Mouse (Mus musculus): ENCODE data around the gene Dnah14. TPM values are rescaled to one million over a fixed set of nuclear protein-coding genes. Genes with fewer than 3 reads are reported as not detected.
"Not testable (repeated sequence)": the region's sequence is repeated elsewhere in the genome, so short reads cannot be mapped to it uniquely, and the experiment has no call there.

The Dnah14 gene
- polyA plus RNA-seq, 1 experiment from 2014 or later, result 2.4 TPM

- Histone ChIP-seq H3K27ac (replicated peaks) (no peak overlapping the region), H3K36me3 (replicated peaks) (no peaks in the 10 kb centered on the region), H3K9me3 (replicated peaks) (no peaks in the 10 kb centered on the region), H3K4me3 (replicated peaks) (no peak overlapping the region), H3K4me1 (replicated peaks) (no peaks in the 10 kb centered on the region), H3K9ac (no peak overlapping the region), H3K27me3 (no peaks in the 10 kb centered on the region), H3K4me2 (no peak overlapping the region)
- ATAC-seq (ENCODE audit: insufficient read depth), result no peak
- 45% methylated on average over 4 of the region's 4 CpGs for WGBS (ENCODE audit: insufficient replicate concordance)
Measured at GRCm38 (mm10) chr1:181666801-181667200, 90.4 kb downstream of the Dnah14 start.

DNA sequence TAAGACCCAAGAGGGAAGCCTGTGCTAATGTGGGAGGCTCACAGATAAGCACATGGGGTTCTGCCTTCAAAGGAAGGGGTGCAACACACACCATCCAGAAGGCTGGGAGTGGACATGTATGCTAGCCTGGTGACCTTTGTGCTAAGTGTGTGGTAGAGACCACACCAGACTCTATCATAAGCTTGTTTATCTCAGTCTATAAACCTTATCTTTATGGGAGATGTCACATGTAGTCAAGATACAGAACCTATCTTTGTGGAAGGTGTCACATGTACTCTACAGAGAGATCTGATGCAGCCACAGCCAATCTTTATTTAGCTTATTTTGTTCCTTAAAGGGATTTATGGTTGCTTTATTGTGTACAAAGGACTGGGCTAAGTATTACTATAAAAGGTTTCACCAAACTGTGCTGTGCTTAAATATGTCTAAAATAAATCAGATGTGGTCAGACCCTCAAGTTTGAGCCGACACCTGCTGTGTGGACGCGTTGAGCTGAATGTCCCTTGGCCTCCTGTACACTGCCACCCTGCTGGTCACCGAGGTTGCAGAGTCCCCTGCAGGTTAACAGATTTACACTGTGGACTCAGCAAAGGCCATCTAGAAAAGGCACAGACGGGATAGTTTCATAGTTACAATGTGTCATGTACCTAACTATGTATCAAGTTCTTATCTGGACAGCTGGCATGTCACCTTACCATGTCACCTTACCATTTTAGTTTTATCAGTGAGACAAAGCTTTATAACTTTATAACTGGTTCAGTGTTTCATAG lies 118.6 kb downstream of the Dnah14 start:
- Histone ChIP-seq H3K36me3 (replicated peaks) (no peaks in the 10 kb centered on the region), H3K4me2 (no peak overlapping the region), H3K4me1 (replicated peaks) (no peaks in the 10 kb centered on the region), H3K9ac (no peak overlapping the region), H3K27ac (replicated peaks) (no peak overlapping the region), H3K27me3 (no peaks in the 10 kb centered on the region), H3K9me3 (replicated peaks) (no peaks in the 10 kb centered on the region), H3K4me3 (replicated peaks) (no peak overlapping the region)
- ATAC-seq (ENCODE audit: insufficient read depth), result no peak
- WGBS (ENCODE audit: insufficient replicate concordance), result 61% methylated on average over 5 of the region's 5 CpGs

GRCm38 (mm10) chr1:181728707-181729106 lies 152.3 kb downstream of the Dnah14 start:
- Histone ChIP-seq H3K27ac (replicated peaks) (no peak overlapping the region), H3K4me2 (no peak overlapping the region), H3K9ac (no peak overlapping the region), H3K4me3 (replicated peaks) (no peak overlapping the region), H3K4me1 (replicated peaks) (no peaks in the 10 kb centered on the region), H3K9me3 (replicated peaks) (no peaks in the 10 kb centered on the region), H3K27me3 (no peaks in the 10 kb centered on the region), H3K36me3 (replicated peaks) (no peaks in the 10 kb centered on the region)
- WGBS (ENCODE audit: insufficient replicate concordance), result 32% methylated on average over 5 of the region's 5 CpGs
- no peak for ATAC-seq (ENCODE audit: insufficient read depth)

- no peak for ATAC-seq (ENCODE audit: insufficient read depth)
- 49% methylated on average over 5 of the region's 5 CpGs for WGBS (ENCODE audit: insufficient replicate concordance)
- H3K4me2 ChIP-seq, result no peak overlapping the region
- H3K9me3 ChIP-seq (replicated peaks), result no peaks in the 10 kb centered on the region
- no peak overlapping the region for H3K9ac ChIP-seq
- no peak overlapping the region for H3K27ac ChIP-seq (replicated peaks)
- no peaks in the 10 kb centered on the region for H3K36me3 ChIP-seq (replicated peaks)
- H3K27me3 ChIP-seq, result no peaks in the 10 kb centered on the region
- no peak overlapping the region for H3K4me3 ChIP-seq (replicated peaks)
- no peaks in the 10 kb centered on the region for H3K4me1 ChIP-seq (replicated peaks)
Measured at GRCm38 (mm10) chr1:181733517-181733916, 157.2 kb downstream of the Dnah14 start.

- ATAC-seq (ENCODE audit: insufficient read depth), result no peak
- Histone ChIP-seq H3K4me3 (replicated peaks) (no peak overlapping the region), H3K4me2 (no peak overlapping the region), H3K27me3 (no peaks in the 10 kb centered on the region), H3K27ac (replicated peaks) (no peak overlapping the region), H3K4me1 (replicated peaks) (no peaks in the 10 kb centered on the region), H3K9ac (no peak overlapping the region), H3K9me3 (replicated peaks) (no peaks in the 10 kb centered on the region), H3K36me3 (replicated peaks) (no peaks in the 10 kb centered on the region)
- WGBS (ENCODE audit: insufficient replicate concordance), result 63% methylated on average over 5 of the region's 5 CpGs
Measured at GRCm38 (mm10) chr1:181740259-181740658, 163.9 kb downstream of the Dnah14 start.

- no peaks in the 10 kb centered on the region for H3K4me1 ChIP-seq (replicated peaks)
- H3K27ac ChIP-seq (replicated peaks), result no peak overlapping the region
- ATAC-seq (ENCODE audit: insufficient read depth), result no peak
- H3K4me3 ChIP-seq (replicated peaks), result no peak overlapping the region
- no peak overlapping the region for H3K9ac ChIP-seq
- 47% methylated on average over 4 of the region's 4 CpGs for WGBS (ENCODE audit: insufficient replicate concordance)
- no peaks in the 10 kb centered on the region for H3K9me3 ChIP-seq (replicated peaks)
- no peaks in the 10 kb centered on the region for H3K27me3 ChIP-seq
- H3K36me3 ChIP-seq (replicated peaks), result no peaks in the 10 kb centered on the region
- no peak overlapping the region for H3K4me2 ChIP-seq
Measured at GRCm38 (mm10) chr1:181742251-181742885, 166.0 kb downstream of the Dnah14 start.

- ATAC-seq (ENCODE audit: insufficient read depth), result no peak
- no peaks in the 10 kb centered on the region for H3K4me1 ChIP-seq (replicated peaks)
- H3K4me3 ChIP-seq (replicated peaks), result no peak overlapping the region
- H3K27me3 ChIP-seq, result no peaks in the 10 kb centered on the region
- H3K9me3 ChIP-seq (replicated peaks), result no peaks in the 10 kb centered on the region
- no peak overlapping the region for H3K4me2 ChIP-seq
- no peak overlapping the region for H3K27ac ChIP-seq (replicated peaks)
- no peaks in the 10 kb centered on the region for H3K36me3 ChIP-seq (replicated peaks)
- 57% methylated on average over 14 of the region's 14 CpGs for WGBS (ENCODE audit: insufficient replicate concordance)
- no peak overlapping the region for H3K9ac ChIP-seq
Measured at GRCm38 (mm10) chr1:181769392-181769791, 193.0 kb downstream of the Dnah14 start.

DNA sequence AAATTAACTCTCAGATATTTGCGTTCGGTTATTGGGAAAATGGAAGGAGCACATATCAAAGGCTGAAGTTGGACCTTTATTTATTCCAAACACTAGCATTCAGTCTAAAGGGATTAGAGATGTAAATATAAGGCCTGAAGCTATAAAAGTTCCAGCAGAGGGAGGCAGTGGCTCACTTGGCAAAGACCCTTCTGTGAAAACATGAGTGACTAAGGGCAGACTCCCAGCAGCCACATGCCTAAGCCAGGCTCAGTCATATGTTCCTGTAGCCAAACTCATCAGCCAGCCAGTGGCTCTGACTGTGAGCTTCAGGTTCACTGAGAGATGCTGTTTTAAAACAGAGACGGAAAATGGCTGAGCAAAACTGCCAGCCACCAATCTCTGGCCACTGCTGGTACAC lies 195.5 kb downstream of the Dnah14 start:
- Histone ChIP-seq H3K4me2 (no peak overlapping the region), H3K9ac (no peak overlapping the region), H3K27me3 (no peaks in the 10 kb centered on the region), H3K4me3 (replicated peaks) (no peak overlapping the region), H3K9me3 (replicated peaks) (no peaks in the 10 kb centered on the region), H3K4me1 (replicated peaks) (no peaks in the 10 kb centered on the region), H3K36me3 (replicated peaks) (no peaks in the 10 kb centered on the region), H3K27ac (replicated peaks) (no peak overlapping the region)
- WGBS (ENCODE audit: insufficient replicate concordance), result 79% methylated on average over 3 of the region's 3 CpGs
- ATAC-seq (ENCODE audit: insufficient read depth), result no peak

- Histone ChIP-seq H3K4me1 (replicated peaks) (no peaks in the 10 kb centered on the region), H3K36me3 (replicated peaks) (no peaks in the 10 kb centered on the region), H3K27ac (replicated peaks) (no peak overlapping the region), H3K27me3 (no peaks in the 10 kb centered on the region), H3K4me2 (no peak overlapping the region), H3K4me3 (replicated peaks) (no peak overlapping the region), H3K9ac (no peak overlapping the region), H3K9me3 (replicated peaks) (no peaks in the 10 kb centered on the region)
- no peak for ATAC-seq (ENCODE audit: insufficient read depth)
- WGBS (ENCODE audit: insufficient replicate concordance), result 28% methylated on average over 1 of the region's 1 CpGs
Measured at GRCm38 (mm10) chr1:181776541-181776940, 200.2 kb downstream of the Dnah14 start.

- H3K9me3 ChIP-seq (replicated peaks); H3K4me1 ChIP-seq (replicated peaks); ATAC-seq (ENCODE audit: insufficient read depth); H3K27me3 ChIP-seq; H3K4me3 ChIP-seq (replicated peaks); H3K27ac ChIP-seq (replicated peaks); H3K36me3 ChIP-seq (replicated peaks); H3K9ac ChIP-seq; H3K4me2 ChIP-seq: not testable (repeated sequence)
- WGBS (ENCODE audit: insufficient replicate concordance), result 84% methylated on average over 11 of the region's 11 CpGs
Measured at GRCm38 (mm10) chr1:181782600-181782999, 206.2 kb downstream of the Dnah14 start.

- no peaks in the 10 kb centered on the region for H3K36me3 ChIP-seq (replicated peaks)
- H3K27me3 ChIP-seq, result no peaks in the 10 kb centered on the region
- no peaks in the 10 kb centered on the region; the same call in 1 of the 2 replicates for H3K9me3 ChIP-seq (replicated peaks)
- H3K4me3 ChIP-seq (replicated peaks), result no peak overlapping the region
- 43% methylated on average over 6 of the region's 6 CpGs for WGBS (ENCODE audit: insufficient replicate concordance)
- no peak for ATAC-seq (ENCODE audit: insufficient read depth)
- H3K4me1 ChIP-seq (replicated peaks), result no peaks in the 10 kb centered on the region
- H3K9ac ChIP-seq, result no peak overlapping the region
- H3K4me2 ChIP-seq, result no peak overlapping the region
- no peak overlapping the region for H3K27ac ChIP-seq (replicated peaks)
Measured at GRCm38 (mm10) chr1:181789952-181790351, 213.6 kb downstream of the Dnah14 start.

Data from liver, embryonic 15.5 days (tissue).